Mouse (Mus musculus) liver, adult 2 months (tissue): ENCODE data around the gene Kcnc1. TPM values are rescaled to one million over a fixed set of nuclear protein-coding genes. Genes with fewer than 3 reads are reported as not detected.

Experiments
- DNase-seq: peaks from one replicate; pipeline ENCODE4 v3.0.0-alpha.2; 2011; ENCODE audit warnings: low read depth, low spot score; ENCODE audit errors: extremely low read depth
- H3K27ac ChIP-seq: fragments of 200-500 bp; replicated peaks from 2 replicates; pipeline ENCODE4 v1.5.1; 2012; ENCODE audit warnings: low read depth, mild to moderate bottlenecking, control low read depth, inconsistent platforms, low read length; ENCODE audit not compliant: insufficient read depth
- H3K27me3 ChIP-seq: fragments of 200-500 bp; 2 replicates; pipeline ENCODE4 v1.6.1; 2012; ENCODE audit warnings: mild to moderate bottlenecking, moderate library complexity, low read length, inconsistent platforms; ENCODE audit not compliant: control insufficient read depth, insufficient read depth
- H3K36me3 ChIP-seq: fragments of 200-500 bp; 2 replicates; pipeline ENCODE4 v1.6.1; 2012; ENCODE audit warnings: low read length, inconsistent platforms; ENCODE audit not compliant: control insufficient read depth, insufficient read depth
- H3K4me1 ChIP-seq: fragments of 200-500 bp; 2 replicates; pipeline ENCODE4 v1.6.1; 2011; ENCODE audit warnings: low read length; ENCODE audit not compliant: control insufficient read depth, insufficient read depth
- H3K4me3 ChIP-seq: fragments of 200-500 bp; 2 replicates; pipeline ENCODE4 v1.5.1; 2011; ENCODE audit warnings: low read depth, mild to moderate bottlenecking, control low read depth, low read length, moderate library complexity; ENCODE audit not compliant: insufficient read depth
- H3K79me2 ChIP-seq: fragments of 200-500 bp; 2 replicates; pipeline ENCODE4 v1.6.1; 2012; ENCODE audit warnings: inconsistent platforms, mild to moderate bottlenecking, low read length, moderate library complexity; ENCODE audit not compliant: control insufficient read depth, insufficient read depth
- H3K9ac ChIP-seq: fragments of 200-500 bp; 2 replicates; pipeline ENCODE4 v1.6.1; 2012; ENCODE audit warnings: low read depth, mild to moderate bottlenecking, control low read depth, inconsistent platforms, low read length
- CTCF ChIP-seq: fragments of 200-500 bp; IDR thresholded peaks from 2 replicates; pipeline ENCODE4 v1.5.1; 2011; ENCODE audit warnings: low read depth, low read length, control low read depth
- POLR2A ChIP-seq: fragments of 200-500 bp; IDR thresholded peaks from 2 replicates; pipeline ENCODE4 v1.6.1; 2011; ENCODE audit warnings: low read length, control low read depth; ENCODE audit not compliant: insufficient read depth; ENCODE audit errors: extremely low read depth
- WGBS: fragments of 180-500 bp; shearing (Covaris S2); methylation state at CpG from one replicate; pipeline ENCODE4 v1.1.7; 2018; 5-methylcytosine and 5-hydroxymethylcytosine counted together
- polyA plus RNA-seq: library from polyadenylated mRNA; depleted of rRNA; stranded (reverse); fragments of >200 nt; gene quantifications from 2 replicates; pipeline ENCODE4 v1.2.3, GENCODE M21; 2012
- total RNA-seq: library from RNA; depleted of rRNA; stranded (reverse); fragments of >200 nt; gene quantifications from 2 replicates; pipeline ENCODE4 v1.2.3, GENCODE M21; 2014

Gene Kcnc1
- total and polyA plus RNA-seq, 2 experiments, result under 0.01 TPM; not detected in 1

- H3K27ac ChIP-seq, result no peak overlapping the region
- DNase-seq, result no peak
- H3K27me3 ChIP-seq, result no peaks in the 10 kb centered on the region
- H3K79me2 ChIP-seq, result no peaks in the 10 kb centered on the region
- WGBS, result 76% methylated on average over 6 of the region's 6 CpGs
- no peak overlapping the region for H3K4me3 ChIP-seq
- no peak for TF ChIP-seq POLR2A
- no peak for TF ChIP-seq CTCF
- H3K36me3 ChIP-seq, result no peaks in the 10 kb centered on the region
- no peaks in the 10 kb centered on the region for H3K4me1 ChIP-seq
- no peak overlapping the region for H3K9ac ChIP-seq
These were observed 52.8 kb downstream of the Kcnc1 start for GRCm38 (mm10) chr7:46448922-46449645.

GRCm38 (mm10) chr7:46453930-46454679 lies 57.8 kb downstream of the Kcnc1 start:
- Histone ChIP-seq H3K27ac (no peak overlapping the region), H3K36me3 (no peaks in the 10 kb centered on the region), H3K9ac (no peak overlapping the region), H3K4me1 (no peaks in the 10 kb centered on the region), H3K79me2 (no peaks in the 10 kb centered on the region), H3K27me3 (no peaks in the 10 kb centered on the region), H3K4me3 (no peak overlapping the region)
- WGBS, result 77% methylated on average over 10 of the region's 10 CpGs
- TF ChIP-seq CTCF, result no peak
- TF ChIP-seq POLR2A, result no peak
- no peak for DNase-seq

GRCm38 (mm10) chr7:46457889-46458288 lies 61.6 kb downstream of the Kcnc1 start:
- no peaks in the 10 kb centered on the region for H3K79me2 ChIP-seq
- no peak overlapping the region for H3K27ac ChIP-seq
- no peaks in the 10 kb centered on the region for H3K27me3 ChIP-seq
- no peaks in the 10 kb centered on the region for H3K36me3 ChIP-seq
- no peak for DNase-seq
- H3K9ac ChIP-seq, result no peak overlapping the region
- WGBS, result 95% methylated on average over 3 of the region's 3 CpGs
- H3K4me3 ChIP-seq, result no peak overlapping the region
- no peaks in the 10 kb centered on the region for H3K4me1 ChIP-seq
- no peak for TF ChIP-seq POLR2A
- no peak for TF ChIP-seq CTCF

- Histone ChIP-seq H3K4me1 (no peaks in the 10 kb centered on the region), H3K36me3 (no peaks in the 10 kb centered on the region), H3K79me2 (no peaks in the 10 kb centered on the region), H3K27ac (no peak overlapping the region), H3K4me3 (no peak overlapping the region), H3K27me3 (no peaks in the 10 kb centered on the region), H3K9ac (no peak overlapping the region)
- 80% methylated on average over 2 of the region's 2 CpGs for WGBS
- DNase-seq, result no peak
- TF ChIP-seq CTCF (no peak), POLR2A (no peak)
These were observed 62.9 kb downstream of the Kcnc1 start for GRCm38 (mm10) chr7:46459200-46459599.

GRCm38 (mm10) chr7:46459605-46460245 lies 63.4 kb downstream of the Kcnc1 start:
- WGBS, result 79% methylated on average over 9 of the region's 9 CpGs
- no peak overlapping the region for H3K4me3 ChIP-seq
- no peak overlapping the region for H3K27ac ChIP-seq
- H3K79me2 ChIP-seq, result no peaks in the 10 kb centered on the region
- no peaks in the 10 kb centered on the region for H3K4me1 ChIP-seq
- no peaks in the 10 kb centered on the region for H3K36me3 ChIP-seq
- TF ChIP-seq CTCF, result no peak
- TF ChIP-seq POLR2A, result no peak
- no peak overlapping the region for H3K9ac ChIP-seq
- DNase-seq, result no peak
- H3K27me3 ChIP-seq, result no peaks in the 10 kb centered on the region

- Histone ChIP-seq H3K9ac (no peak overlapping the region), H3K27ac (no peak overlapping the region), H3K27me3 (no peaks in the 10 kb centered on the region), H3K79me2 (no peaks in the 10 kb centered on the region), H3K4me3 (no peak overlapping the region), H3K4me1 (no peaks in the 10 kb centered on the region), H3K36me3 (no peaks in the 10 kb centered on the region)
- no peak for DNase-seq
- TF ChIP-seq POLR2A, result no peak
- TF ChIP-seq CTCF, result no peak
- 88% methylated on average over 8 of the region's 8 CpGs for WGBS
These were observed 66.0 kb downstream of the Kcnc1 start for GRCm38 (mm10) chr7:46462287-46462686.
